Mouse (Mus musculus) G1E (cell line): ENCODE data around the gene Gnpat.

ENCODE experiments used
- CTCF ChIP-seq: IDR thresholded peaks from 2 replicates; pipeline ENCODE4 v1.5.1; 2012; ENCODE audit warnings: low read depth, low read length, inconsistent platforms, mixed read lengths
- GATA1 ChIP-seq: IDR thresholded peaks from 2 replicates; pipeline ENCODE4 v1.6.1; 2012; ENCODE audit warnings: borderline replicate concordance, low read length, inconsistent platforms, mixed read lengths
- POLR2AphosphoS5 ChIP-seq: IDR thresholded peaks from 2 replicates; pipeline ENCODE4 v1.6.1; 2012; ENCODE audit warnings: low read depth, low read length, inconsistent platforms; ENCODE audit not compliant: insufficient replicate concordance
- TAL1 ChIP-seq: conservative IDR thresholded peaks from 2 replicates; pipeline ENCODE4 v1.6.1; 2012; ENCODE audit warnings: low read depth, low read length, inconsistent platforms, mixed read lengths

- TF ChIP-seq CTCF (no peak), TAL1 (no peak), GATA1 (no peak), POLR2AphosphoS5 (no peak)
These were observed at the start of gene Gnpat, which contains the start of gene 2810004N23Rik for GRCm38 (mm10) chr8:124862321-124863162.
